Mouse (Mus musculus): ENCODE results near the gene Gng13. TPM values are rescaled to one million over a fixed set of nuclear protein-coding genes. Genes with fewer than 3 reads are reported as not detected.

The Gng13 gene
- total and polyA plus RNA-seq, 2 experiments from 2014 or later = 3.2 TPM; not detected in 1

DNA sequence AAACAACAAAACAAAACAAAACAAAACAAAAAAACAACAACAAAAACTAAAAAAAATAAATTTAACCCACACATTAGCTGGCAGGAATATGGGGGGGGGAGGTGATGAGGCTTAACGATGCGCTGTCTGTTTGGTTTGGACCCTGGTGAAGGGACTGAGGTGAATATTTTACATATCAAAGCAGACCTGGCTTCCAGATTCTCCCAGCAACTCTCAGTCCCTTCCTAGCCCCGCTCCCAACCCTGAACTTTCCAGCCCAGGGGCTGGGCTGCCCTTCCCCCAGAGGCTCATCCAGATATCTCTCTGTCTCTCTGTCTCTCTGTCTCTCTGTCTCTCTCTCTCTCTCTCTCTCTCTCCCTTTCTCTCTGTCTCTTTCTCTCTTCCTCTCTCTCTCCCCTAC is 45.6 kb downstream of the Gng13 start:
- H3K4me2 ChIP-seq (ENCODE audit: low read depth, low read length) = no peak overlapping the region
- no peak overlapping the region for H3K9ac ChIP-seq (replicated peaks; ENCODE audit: low read depth, low read length)
- H3K36me3 ChIP-seq (replicated peaks; ENCODE audit: control insufficient read depth, insufficient read depth, low read length) = no peaks in the 10 kb centered on the region
- H3K4me3 ChIP-seq (ENCODE audit: low read depth, low read length) = no peak overlapping the region
- DNase-seq (ENCODE audit: low spot score) = no peak
- no peaks in the 10 kb centered on the region for H3K4me1 ChIP-seq (ENCODE audit: control insufficient read depth, insufficient read depth)
- no peak overlapping the region; the same call in 1 of the 2 replicates for H3K27ac ChIP-seq (ENCODE audit: low read depth)
- TF ChIP-seq EP300 (IDR thresholded peaks at IDR 0.05; ENCODE audit: low read depth) (no peak), CTCF (IDR thresholded peaks at IDR 0.05; ENCODE audit: low read depth) (no peak)
- 31% methylated on average over 3 of the region's 3 CpGs for WGBS
- H3K27me3 ChIP-seq (ENCODE audit: control insufficient read depth, insufficient read depth, low read length) = no peaks in the 10 kb centered on the region
- H3K9me3 ChIP-seq (replicated peaks; ENCODE audit: control insufficient read depth, low read length) = no peaks in the 10 kb centered on the region
- ATAC-seq (ENCODE audit: insufficient read depth, low read depth) = no peak

DNA sequence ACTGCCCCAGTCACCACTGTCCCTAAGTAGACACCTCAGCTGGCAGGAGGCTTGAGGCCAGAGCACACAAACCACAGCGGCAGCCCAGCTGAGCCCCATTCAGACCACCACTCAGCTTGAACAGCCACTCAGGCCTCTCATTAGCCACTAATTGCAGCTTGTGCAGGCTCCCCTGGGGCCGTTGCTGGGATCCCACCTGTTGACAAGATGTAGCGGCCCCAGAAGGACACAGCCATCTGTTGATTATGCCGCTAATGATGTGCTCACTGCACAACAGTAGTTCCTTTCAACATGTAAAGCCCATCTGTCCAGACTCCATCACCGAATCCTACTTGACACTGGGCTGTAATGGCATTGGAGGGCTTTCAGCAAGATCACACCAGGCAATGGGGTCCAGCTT is 48.9 kb downstream of the Gng13 start:
- H3K4me1 ChIP-seq (ENCODE audit: control insufficient read depth, insufficient read depth) = no peaks in the 10 kb centered on the region
- ATAC-seq (ENCODE audit: insufficient read depth, low read depth) (no peak), DNase-seq (ENCODE audit: low spot score) (no peak)
- H3K4me2 ChIP-seq (ENCODE audit: low read depth, low read length) = no peak overlapping the region
- 60% methylated on average over 5 of the region's 5 CpGs for WGBS
- no peaks in the 10 kb centered on the region for H3K27me3 ChIP-seq (ENCODE audit: control insufficient read depth, insufficient read depth, low read length)
- H3K36me3 ChIP-seq (replicated peaks; ENCODE audit: control insufficient read depth, insufficient read depth, low read length) = no peaks in the 10 kb centered on the region
- H3K9me3 ChIP-seq (replicated peaks; ENCODE audit: control insufficient read depth, low read length) = no peaks in the 10 kb centered on the region
- H3K27ac ChIP-seq (ENCODE audit: low read depth) = no peak overlapping the region
- TF ChIP-seq CTCF (IDR thresholded peaks at IDR 0.05; ENCODE audit: low read depth) (no peak), EP300 (IDR thresholded peaks at IDR 0.05; ENCODE audit: low read depth) (no peak)
- no peak overlapping the region for H3K9ac ChIP-seq (replicated peaks; ENCODE audit: low read depth, low read length)
- no peak overlapping the region for H3K4me3 ChIP-seq (ENCODE audit: low read depth, low read length)

Small RNAs within 50 kb of the gene (microRNA-seq; reads per million reads assigned to microRNA genes)
- gene Gm25083 = not detected

Other genes starting within 250 kb of the Gng13 start
- 0.12 TPM in 1 of 2 replicates, not detected in the other for gene Sstr5, start 219.9 kb upstream of the Gng13 start, total RNA-seq (2014; rRNA removed; ENCODE audit: low replicate concordance)
- not detected in 2 replicates for gene Sstr5, start 219.9 kb upstream of the Gng13 start, polyA plus RNA-seq (2015; fragmentation: Nextera tagmentation; extraction: Ambion mirVana)
- gene Sox8, start 146.5 kb upstream of the Gng13 start, total RNA-seq (2014; rRNA removed; ENCODE audit: low replicate concordance) = not detected in 2 replicates
- 0.11 and 0.37 TPM in 2 replicates for gene Sox8, start 146.5 kb upstream of the Gng13 start, polyA plus RNA-seq (2015; fragmentation: Nextera tagmentation; extraction: Ambion mirVana)
- 44.9 and 52.8 TPM in 2 replicates for gene Lmf1, start 138.1 kb upstream of the Gng13 start, total RNA-seq (2014; rRNA removed; ENCODE audit: low replicate concordance)
- 30.6 and 34.3 TPM in 2 replicates for gene Lmf1, start 138.1 kb upstream of the Gng13 start, polyA plus RNA-seq (2015; fragmentation: Nextera tagmentation; extraction: Ambion mirVana)
- 9.1 and 10.8 TPM in 2 replicates for gene Chtf18, start 10.2 kb downstream of the Gng13 start, total RNA-seq (2014; rRNA removed; ENCODE audit: low replicate concordance)
- gene Chtf18, start 10.2 kb downstream of the Gng13 start, polyA plus RNA-seq (2015; fragmentation: Nextera tagmentation; extraction: Ambion mirVana) = 3.9 and 4.1 TPM in 2 replicates
- gene Rpusd1, start 10.5 kb downstream of the Gng13 start, total RNA-seq (2014; rRNA removed; ENCODE audit: low replicate concordance) = 3.2 and 4.9 TPM in 2 replicates
- 9.3 and 9.5 TPM in 2 replicates for gene Rpusd1, start 10.5 kb downstream of the Gng13 start, polyA plus RNA-seq (2015; fragmentation: Nextera tagmentation; extraction: Ambion mirVana)
- gene Mslnl, start 18.9 kb downstream of the Gng13 start, total RNA-seq (2014; rRNA removed; ENCODE audit: low replicate concordance) = not detected in 2 replicates
- gene Mslnl, start 18.9 kb downstream of the Gng13 start, polyA plus RNA-seq (2015; fragmentation: Nextera tagmentation; extraction: Ambion mirVana) = not detected in 2 replicates
- 45.4 and 83.3 TPM in 2 replicates for gene Msln, start 37.2 kb downstream of the Gng13 start, total RNA-seq (2014; rRNA removed; ENCODE audit: low replicate concordance)
- gene Msln, start 37.2 kb downstream of the Gng13 start, polyA plus RNA-seq (2015; fragmentation: Nextera tagmentation; extraction: Ambion mirVana) = 58.5 and 60.3 TPM in 2 replicates
- gene Narfl, start 56.6 kb downstream of the Gng13 start, total RNA-seq (2014; rRNA removed; ENCODE audit: low replicate concordance) = 36.8 and 86.7 TPM in 2 replicates
- 45.1 and 47.7 TPM in 2 replicates for gene Narfl, start 56.6 kb downstream of the Gng13 start, polyA plus RNA-seq (2015; fragmentation: Nextera tagmentation; extraction: Ambion mirVana)
- gene Haghl, start 68.5 kb downstream of the Gng13 start, total RNA-seq (2014; rRNA removed; ENCODE audit: low replicate concordance) = 50.3 and 59.4 TPM in 2 replicates
- gene Haghl, start 68.5 kb downstream of the Gng13 start, polyA plus RNA-seq (2015; fragmentation: Nextera tagmentation; extraction: Ambion mirVana) = 46.1 and 47.7 TPM in 2 replicates
- not detected in 2 replicates for gene Ccdc78, start 69.4 kb downstream of the Gng13 start, total RNA-seq (2014; rRNA removed; ENCODE audit: low replicate concordance)
- 0.12 and 0.55 TPM in 2 replicates for gene Ccdc78, start 69.4 kb downstream of the Gng13 start, polyA plus RNA-seq (2015; fragmentation: Nextera tagmentation; extraction: Ambion mirVana)
- gene Fam173a, start 75.7 kb downstream of the Gng13 start, total RNA-seq (2014; rRNA removed; ENCODE audit: low replicate concordance) = 32.0 and 32.5 TPM in 2 replicates
- 55.6 and 63.1 TPM in 2 replicates for gene Fam173a, start 75.7 kb downstream of the Gng13 start, polyA plus RNA-seq (2015; fragmentation: Nextera tagmentation; extraction: Ambion mirVana)
- not detected in 2 replicates for gene AC134908.4, start 78.5 kb downstream of the Gng13 start, total RNA-seq (2014; rRNA removed; ENCODE audit: low replicate concordance)
- gene AC134908.4, start 78.5 kb downstream of the Gng13 start, polyA plus RNA-seq (2015; fragmentation: Nextera tagmentation; extraction: Ambion mirVana) = 0.66 TPM in 1 of 2 replicates, not detected in the other
- gene Metrn, start 80.0 kb downstream of the Gng13 start, total RNA-seq (2014; rRNA removed; ENCODE audit: low replicate concordance) = 38.5 and 75.3 TPM in 2 replicates
- 18.2 and 21.0 TPM in 2 replicates for gene Metrn, start 80.0 kb downstream of the Gng13 start, polyA plus RNA-seq (2015; fragmentation: Nextera tagmentation; extraction: Ambion mirVana)
- 2.1 TPM in 1 of 2 replicates, not detected in the other for gene Fbxl16, start 91.9 kb downstream of the Gng13 start, total RNA-seq (2014; rRNA removed; ENCODE audit: low replicate concordance)
- gene Fbxl16, start 91.9 kb downstream of the Gng13 start, polyA plus RNA-seq (2015; fragmentation: Nextera tagmentation; extraction: Ambion mirVana) = 0.25 and 0.48 TPM in 2 replicates
- gene Wdr24, start 106.5 kb downstream of the Gng13 start, total RNA-seq (2014; rRNA removed; ENCODE audit: low replicate concordance) = 13.3 and 20.8 TPM in 2 replicates
- 9.6 and 10.5 TPM in 2 replicates for gene Wdr24, start 106.5 kb downstream of the Gng13 start, polyA plus RNA-seq (2015; fragmentation: Nextera tagmentation; extraction: Ambion mirVana)
- 32.2 and 34.6 TPM in 2 replicates for gene Jmjd8, start 111.7 kb downstream of the Gng13 start, total RNA-seq (2014; rRNA removed; ENCODE audit: low replicate concordance)
- gene Jmjd8, start 111.7 kb downstream of the Gng13 start, polyA plus RNA-seq (2015; fragmentation: Nextera tagmentation; extraction: Ambion mirVana) = 26.1 and 26.2 TPM in 2 replicates
- gene Stub1, start 116.2 kb downstream of the Gng13 start, total RNA-seq (2014; rRNA removed; ENCODE audit: low replicate concordance) = 115 and 154 TPM in 2 replicates
- 212 and 219 TPM in 2 replicates for gene Stub1, start 116.2 kb downstream of the Gng13 start, polyA plus RNA-seq (2015; fragmentation: Nextera tagmentation; extraction: Ambion mirVana)
- 1.7 and 2.3 TPM in 2 replicates for gene Rhbdl1, start 120.1 kb downstream of the Gng13 start, total RNA-seq (2014; rRNA removed; ENCODE audit: low replicate concordance)
- gene Rhbdl1, start 120.1 kb downstream of the Gng13 start, polyA plus RNA-seq (2015; fragmentation: Nextera tagmentation; extraction: Ambion mirVana) = 1.7 and 2.2 TPM in 2 replicates
- 3.8 TPM in 1 of 2 replicates, not detected in the other for gene Gm20683, start 124.6 kb downstream of the Gng13 start, total RNA-seq (2014; rRNA removed; ENCODE audit: low replicate concordance)
- gene Gm20683, start 124.6 kb downstream of the Gng13 start, polyA plus RNA-seq (2015; fragmentation: Nextera tagmentation; extraction: Ambion mirVana) = 1.5 and 1.8 TPM in 2 replicates
- 88.2 and 116 TPM in 2 replicates for gene Rhot2, start 127.7 kb downstream of the Gng13 start, total RNA-seq (2014; rRNA removed; ENCODE audit: low replicate concordance)
- 27.1 and 27.5 TPM in 2 replicates for gene Rhot2, start 127.7 kb downstream of the Gng13 start, polyA plus RNA-seq (2015; fragmentation: Nextera tagmentation; extraction: Ambion mirVana)
- gene Wdr90, start 144.3 kb downstream of the Gng13 start, total RNA-seq (2014; rRNA removed; ENCODE audit: low replicate concordance) = 19.3 and 36.7 TPM in 2 replicates
- gene Wdr90, start 144.3 kb downstream of the Gng13 start, polyA plus RNA-seq (2015; fragmentation: Nextera tagmentation; extraction: Ambion mirVana) = 3.1 and 4.2 TPM in 2 replicates
- 202 and 225 TPM in 2 replicates for gene Mcrip2, start 151.6 kb downstream of the Gng13 start, total RNA-seq (2014; rRNA removed; ENCODE audit: low replicate concordance)
- 346 and 357 TPM in 2 replicates for gene Mcrip2, start 151.6 kb downstream of the Gng13 start, polyA plus RNA-seq (2015; fragmentation: Nextera tagmentation; extraction: Ambion mirVana)
- 23.1 and 28.1 TPM in 2 replicates for gene Mettl26, start 157.9 kb downstream of the Gng13 start, total RNA-seq (2014; rRNA removed; ENCODE audit: low replicate concordance)
- gene Mettl26, start 157.9 kb downstream of the Gng13 start, polyA plus RNA-seq (2015; fragmentation: Nextera tagmentation; extraction: Ambion mirVana) = 27.8 and 28.0 TPM in 2 replicates
- gene Wfikkn1, start 163.7 kb downstream of the Gng13 start, total RNA-seq (2014; rRNA removed; ENCODE audit: low replicate concordance) = not detected in 2 replicates
- gene Wfikkn1, start 163.7 kb downstream of the Gng13 start, polyA plus RNA-seq (2015; fragmentation: Nextera tagmentation; extraction: Ambion mirVana) = 0.07 and 0.11 TPM in 2 replicates
- gene Rab40c, start 202.6 kb downstream of the Gng13 start, total RNA-seq (2014; rRNA removed; ENCODE audit: low replicate concordance) = 11.4 and 22.5 TPM in 2 replicates
- gene Rab40c, start 202.6 kb downstream of the Gng13 start, polyA plus RNA-seq (2015; fragmentation: Nextera tagmentation; extraction: Ambion mirVana) = 10.3 and 10.4 TPM in 2 replicates
- 67.9 and 88.0 TPM in 2 replicates for gene Pigq, start 227.8 kb downstream of the Gng13 start, total RNA-seq (2014; rRNA removed; ENCODE audit: low replicate concordance)
- gene Pigq, start 227.8 kb downstream of the Gng13 start, polyA plus RNA-seq (2015; fragmentation: Nextera tagmentation; extraction: Ambion mirVana) = 46.4 and 47.2 TPM in 2 replicates
- gene Nhlrc4, start 227.8 kb downstream of the Gng13 start, total RNA-seq (2014; rRNA removed; ENCODE audit: low replicate concordance) = not detected in 2 replicates
- 0.19 TPM in 1 of 2 replicates, not detected in the other for gene Nhlrc4, start 227.8 kb downstream of the Gng13 start, polyA plus RNA-seq (2015; fragmentation: Nextera tagmentation; extraction: Ambion mirVana)
- not detected in 2 replicates for gene A930017K11Rik, start 235.4 kb downstream of the Gng13 start, total RNA-seq (2014; rRNA removed; ENCODE audit: low replicate concordance)
- gene A930017K11Rik, start 235.4 kb downstream of the Gng13 start, polyA plus RNA-seq (2015; fragmentation: Nextera tagmentation; extraction: Ambion mirVana) = not detected in 2 replicates

Measured in heart, postnatal 0 days (tissue).